Mouse (Mus musculus) Muller cell, postnatal 12 days (primary cell): ENCODE results near the gene Mid1.
"Not testable (repeated sequence)": the region's sequence is repeated elsewhere in the genome, so short reads cannot be mapped to it uniquely, and the experiment has no call there.

Source experiments
- DNase-seq: peaks from one replicate; pipeline ENCODE4 v3.0.0-alpha.2; 2015; ENCODE audit errors: inconsistent ontology term

Mid1 gene

GRCm38 (mm10) chrX:170015883-170016282 is 330.9 kb downstream of the Mid1 start:
- not testable (repeated sequence) for DNase-seq

GRCm38 (mm10) chrX:170017333-170018245 is 332.6 kb downstream of the Mid1 start:
- DNase-seq: peak; percentile 89

GRCm38 (mm10) chrX:170018571-170019218 is 333.7 kb downstream of the Mid1 start:
- DNase-seq: peak; percentile 64

- peak; percentile 75 for DNase-seq
These were observed 334.4 kb downstream of the Mid1 start for GRCm38 (mm10) chrX:170019219-170019953.

GRCm38 (mm10) chrX:170019954-170020689 is 335.1 kb downstream of the Mid1 start:
- peak; percentile 90 for DNase-seq

GRCm38 (mm10) chrX:170020690-170021050 is 335.7 kb downstream of the Mid1 start:
- peak; percentile 94 for DNase-seq

- not testable (repeated sequence) for DNase-seq
These were observed 336.2 kb downstream of the Mid1 start for GRCm38 (mm10) chrX:170021205-170021604.

GRCm38 (mm10) chrX:170021750-170022461 is 336.9 kb downstream of the Mid1 start:
- DNase-seq: peak; percentile 78
